Mouse (Mus musculus): Measurements from ENCODE around the gene Timp2. TPM values are rescaled to one million over a fixed set of nuclear protein-coding genes. Genes with fewer than 3 reads are reported as not detected.
"Not testable (repeated sequence)": the region's sequence is repeated elsewhere in the genome, so short reads cannot be mapped to it uniquely, and the experiment has no call there.

The Timp2 gene
- total RNA-seq, 2 experiments from 2014 or later: 75.0 to 102 TPM

- no peak for DNase-seq
These were observed 17.9 kb downstream of the Timp2 start for GRCm38 (mm10) chr11:118337491-118338168.

GRCm38 (mm10) chr11:118333431-118333830 lies 22.1 kb downstream of the Timp2 start:
- no peak for DNase-seq

GRCm38 (mm10) chr11:118332376-118332775 lies 23.2 kb downstream of the Timp2 start:
- DNase-seq: peak; percentile 72 to 74

GRCm38 (mm10) chr11:118330777-118331176 lies 24.8 kb downstream of the Timp2 start:
- DNase-seq: no peak

GRCm38 (mm10) chr11:118330361-118330760 lies 25.2 kb downstream of the Timp2 start:
- no peak for DNase-seq

- DNase-seq: no peak
These were observed 26.6 kb downstream of the Timp2 start for GRCm38 (mm10) chr11:118328947-118329346.

GRCm38 (mm10) chr11:118328511-118328910 lies 27.0 kb downstream of the Timp2 start:
- DNase-seq: no peak

GRCm38 (mm10) chr11:118326991-118327971 lies 28.3 kb downstream of the Timp2 start:
- DNase-seq: peak; percentile 82 to 90

GRCm38 (mm10) chr11:118326491-118326890 lies 29.0 kb downstream of the Timp2 start:
- no peak for DNase-seq

GRCm38 (mm10) chr11:118324541-118324940 lies 31.0 kb downstream of the Timp2 start:
- peak in 1 of 2 experiments; percentile 58 for DNase-seq

- no peak for DNase-seq
These were observed 31.6 kb downstream of the Timp2 start for GRCm38 (mm10) chr11:118323974-118324373.

- no peak for DNase-seq
These were observed 32.9 kb downstream of the Timp2 start for GRCm38 (mm10) chr11:118322647-118323046.

- DNase-seq: no peak
These were observed 33.6 kb downstream of the Timp2 start for GRCm38 (mm10) chr11:118321971-118322370.

- DNase-seq: no peak
These were observed 34.0 kb downstream of the Timp2 start for GRCm38 (mm10) chr11:118321500-118321899.

GRCm38 (mm10) chr11:118318678-118319077 lies 36.9 kb downstream of the Timp2 start:
- DNase-seq: peak in 1 of 2 experiments; percentile 63

GRCm38 (mm10) chr11:118317129-118317528 lies 38.4 kb downstream of the Timp2 start:
- DNase-seq: peak; percentile 55 to 80

- no peak for DNase-seq
These were observed 39.2 kb downstream of the Timp2 start for GRCm38 (mm10) chr11:118316231-118316806.

GRCm38 (mm10) chr11:118312132-118312723 lies 43.3 kb downstream of the Timp2 start:
- DNase-seq: no peak

GRCm38 (mm10) chr11:118307962-118308361 lies 47.6 kb downstream of the Timp2 start:
- DNase-seq: not testable (repeated sequence)

GRCm38 (mm10) chr11:118303959-118304358 lies 51.6 kb downstream of the Timp2 start:
- DNase-seq: not testable (repeated sequence)

GRCm38 (mm10) chr11:118298810-118299209 lies 56.7 kb downstream of the Timp2 start:
- no peak for DNase-seq

- no peak for DNase-seq
These were observed 57.6 kb downstream of the Timp2 start for GRCm38 (mm10) chr11:118297967-118298366.
